Mouse (Mus musculus) heart, embryonic 15.5 days (tissue): Measurements from ENCODE around the gene Cyp46a1. TPM values are rescaled to one million over a fixed set of nuclear protein-coding genes. Genes with fewer than 3 reads are reported as not detected.

Source experiments
- ATAC-seq: fragments of 200-750 bp; cut with Nextera tagmentation; replicated peaks from 2 replicates; pipeline ENCODE4 v1.8.0; 2017; ENCODE audit warnings: low read depth, moderate TSS enrichment; ENCODE audit not compliant: insufficient number of reproducible peaks, insufficient read depth, low FRiP score
- H3K27ac ChIP-seq: fragments of 300-500 bp; sonication (generic); 2 replicates; pipeline ENCODE4 v1.5.1; 2015; ENCODE audit warnings: mild to moderate bottlenecking, inconsistent platforms
- H3K27me3 ChIP-seq: fragments of 300-500 bp; sonication (generic); 2 replicates; pipeline ENCODE4 v1.6.1; 2015; ENCODE audit warnings: inconsistent platforms
- H3K36me3 ChIP-seq: fragments of 300-500 bp; sonication (generic); 2 replicates; pipeline ENCODE4 v1.6.1; 2015; ENCODE audit warnings: mild to moderate bottlenecking, inconsistent platforms
- H3K4me1 ChIP-seq: fragments of 300-500 bp; sonication (generic); replicated peaks from 2 replicates; pipeline ENCODE4 v1.6.1; 2015; ENCODE audit warnings: inconsistent platforms
- H3K4me2 ChIP-seq: fragments of 300-500 bp; sonication (generic); 2 replicates; pipeline ENCODE4 v1.6.1; 2015; ENCODE audit warnings: inconsistent platforms, mild to moderate bottlenecking, moderate library complexity
- H3K4me3 ChIP-seq: fragments of 300-500 bp; sonication (generic); 2 replicates; pipeline ENCODE4 v1.5.1; 2015; ENCODE audit warnings: mild to moderate bottlenecking, inconsistent platforms
- H3K9ac ChIP-seq: fragments of 300-500 bp; sonication (generic); 2 replicates; pipeline ENCODE4 v1.6.1; 2015; ENCODE audit warnings: mild to moderate bottlenecking, inconsistent platforms
- H3K9me3 ChIP-seq: fragments of 300-500 bp; sonication (generic); replicated peaks from 2 replicates; pipeline ENCODE4 v1.6.1; 2016; ENCODE audit warnings: inconsistent platforms
- WGBS: fragments of 180-500 bp; shearing (Covaris S2); methylation state at CpG from one replicate; pipeline ENCODE4 v1.1.7; 2015; ENCODE audit warnings: mixed read lengths; 5-methylcytosine and 5-hydroxymethylcytosine counted together
- polyA plus RNA-seq: library from polyadenylated mRNA; unstranded; fragments of >200 nt; fragmentation: Nextera tagmentation; extraction: Ambion mirVana; gene quantifications from 2 replicates; pipeline ENCODE4 v1.2.1, GENCODE M21; 2015

The Cyp46a1 gene
- polyA plus RNA-seq, 1 experiment from 2014 or later: 5.6 TPM

- H3K4me2 ChIP-seq: peak overlapping the region; percentile 95
- peak overlapping the region; percentile 29; the same call in 1 of the 2 replicates for H3K9ac ChIP-seq
- H3K27ac ChIP-seq: peak overlapping the region; percentile 48
- under 1% methylated on average over 22 of the region's 22 CpGs for WGBS
- peak; percentile 11 for ATAC-seq
- no peaks in the 10 kb centered on the region for H3K9me3 ChIP-seq
- H3K4me1 ChIP-seq: peaks cover 28% of the 10 kb centered on the region
- H3K4me3 ChIP-seq: peak overlapping the region; percentile 61
- H3K36me3 ChIP-seq: no peaks in the 10 kb centered on the region
- peaks cover 51% of the 10 kb centered on the region for H3K27me3 ChIP-seq
These were observed 699 bp upstream of the Cyp46a1 start for GRCm38 (mm10) chr12:108333481-108333882.

GRCm38 (mm10) chr12:108334529-108334928, 348 bp downstream of the Cyp46a1 start:
- Histone ChIP-seq H3K27me3 (peaks cover 41% of the 10 kb centered on the region), H3K36me3 (no peaks in the 10 kb centered on the region), H3K9ac (peak overlapping the region; percentile 59), H3K4me1 (peaks cover 27% of the 10 kb centered on the region), H3K9me3 (no peaks in the 10 kb centered on the region), H3K4me3 (peak overlapping the region; percentile 61), H3K27ac (peak overlapping the region; percentile 38), H3K4me2 (peak overlapping the region; percentile 95)
- 1% methylated on average over 32 of the region's 32 CpGs for WGBS
- ATAC-seq: peak; percentile 3

GRCm38 (mm10) chr12:108338572-108339190, 4.5 kb downstream of the Cyp46a1 start:
- H3K9ac ChIP-seq: no peak overlapping the region
- H3K4me1 ChIP-seq: peaks cover 9% of the 10 kb centered on the region
- H3K4me2 ChIP-seq: no peak overlapping the region
- no peak for ATAC-seq
- WGBS: 22% methylated on average over 14 of the region's 14 CpGs
- peaks cover 32% of the 10 kb centered on the region for H3K27me3 ChIP-seq
- no peak overlapping the region for H3K27ac ChIP-seq
- H3K36me3 ChIP-seq: no peaks in the 10 kb centered on the region
- no peak overlapping the region for H3K4me3 ChIP-seq
- H3K9me3 ChIP-seq: no peaks in the 10 kb centered on the region

GRCm38 (mm10) chr12:108348151-108348550, 14.0 kb downstream of the Cyp46a1 start:
- H3K4me3 ChIP-seq: no peak overlapping the region
- no peak overlapping the region for H3K4me2 ChIP-seq
- WGBS: 77% methylated on average over 8 of the region's 8 CpGs
- peaks cover 9% of the 10 kb centered on the region for H3K4me1 ChIP-seq
- H3K27me3 ChIP-seq: peaks cover 31% of the 10 kb centered on the region
- H3K27ac ChIP-seq: no peak overlapping the region
- H3K9me3 ChIP-seq: no peaks in the 10 kb centered on the region
- no peak overlapping the region for H3K9ac ChIP-seq
- H3K36me3 ChIP-seq: no peaks in the 10 kb centered on the region
- no peak for ATAC-seq

- Histone ChIP-seq H3K4me3 (no peak overlapping the region), H3K9me3 (no peaks in the 10 kb centered on the region), H3K27ac (no peak overlapping the region), H3K9ac (no peak overlapping the region), H3K4me1 (peaks cover 9% of the 10 kb centered on the region), H3K4me2 (no peak overlapping the region), H3K27me3 (peaks cover 40% of the 10 kb centered on the region), H3K36me3 (no peaks in the 10 kb centered on the region)
- 69% methylated on average over 5 of the region's 5 CpGs for WGBS
- no peak for ATAC-seq
These were observed 14.8 kb downstream of the Cyp46a1 start for GRCm38 (mm10) chr12:108349026-108349425.

GRCm38 (mm10) chr12:108350931-108351330, 16.8 kb downstream of the Cyp46a1 start:
- no peak for ATAC-seq
- Histone ChIP-seq H3K4me3 (no peak overlapping the region), H3K4me1 (peaks cover 9% of the 10 kb centered on the region), H3K36me3 (no peaks in the 10 kb centered on the region), H3K4me2 (no peak overlapping the region), H3K9me3 (no peaks in the 10 kb centered on the region), H3K27me3 (peaks cover 47% of the 10 kb centered on the region), H3K9ac (no peak overlapping the region), H3K27ac (no peak overlapping the region)
- 81% methylated on average over 10 of the region's 10 CpGs for WGBS

GRCm38 (mm10) chr12:108352371-108353136, 18.4 kb downstream of the Cyp46a1 start:
- H3K9me3 ChIP-seq: no peaks in the 10 kb centered on the region
- H3K9ac ChIP-seq: no peak overlapping the region
- H3K36me3 ChIP-seq: no peaks in the 10 kb centered on the region
- H3K27ac ChIP-seq: no peak overlapping the region
- H3K4me1 ChIP-seq: peaks cover 9% of the 10 kb centered on the region
- H3K4me3 ChIP-seq: peak overlapping the region; percentile 23
- H3K27me3 ChIP-seq: peaks cover 47% of the 10 kb centered on the region
- no peak for ATAC-seq
- 12% methylated on average over 35 of the region's 35 CpGs for WGBS
- H3K4me2 ChIP-seq: peak overlapping the region; percentile 55

- ATAC-seq: no peak
- Histone ChIP-seq H3K27me3 (peaks cover 47% of the 10 kb centered on the region), H3K4me1 (peaks cover 9% of the 10 kb centered on the region), H3K9ac (no peak overlapping the region), H3K36me3 (no peaks in the 10 kb centered on the region), H3K4me3 (no peak overlapping the region), H3K4me2 (no peak overlapping the region), H3K27ac (no peak overlapping the region), H3K9me3 (no peaks in the 10 kb centered on the region)
- WGBS: 78% methylated on average over 2 of the region's 2 CpGs
These were observed 20.1 kb downstream of the Cyp46a1 start for GRCm38 (mm10) chr12:108354284-108354683.

- no peak overlapping the region for H3K9ac ChIP-seq
- H3K4me1 ChIP-seq: peaks cover 9% of the 10 kb centered on the region
- no peaks in the 10 kb centered on the region for H3K9me3 ChIP-seq
- H3K4me3 ChIP-seq: no peak overlapping the region
- no peaks in the 10 kb centered on the region for H3K36me3 ChIP-seq
- ATAC-seq: no peak
- H3K27me3 ChIP-seq: peaks cover 43% of the 10 kb centered on the region
- no peak overlapping the region for H3K4me2 ChIP-seq
- 75% methylated on average over 1 of the region's 1 CpGs for WGBS
- H3K27ac ChIP-seq: no peak overlapping the region
These were observed 21.1 kb downstream of the Cyp46a1 start for GRCm38 (mm10) chr12:108355271-108355670.

GRCm38 (mm10) chr12:108355986-108356385, 21.8 kb downstream of the Cyp46a1 start:
- peaks cover 37% of the 10 kb centered on the region for H3K27me3 ChIP-seq
- no peak overlapping the region for H3K9ac ChIP-seq

GRCm38 (mm10) chr12:108363796-108364195, 29.6 kb downstream of the Cyp46a1 start:
- no peak overlapping the region for H3K9ac ChIP-seq
- no peaks in the 10 kb centered on the region for H3K9me3 ChIP-seq
- no peak overlapping the region for H3K27ac ChIP-seq
- ATAC-seq: peak; percentile 37; the same call in 1 of the 2 replicates
- H3K36me3 ChIP-seq: no peaks in the 10 kb centered on the region
- 8% methylated on average over 5 of the region's 5 CpGs for WGBS
- H3K4me2 ChIP-seq: no peak overlapping the region
- H3K4me1 ChIP-seq: peaks cover 19% of the 10 kb centered on the region
- H3K27me3 ChIP-seq: no peaks in the 10 kb centered on the region
- no peak overlapping the region for H3K4me3 ChIP-seq

More at GRCm38 (mm10) chr12:108355986-108356385, 21.8 kb downstream of the Cyp46a1 start:
- peaks cover 9% of the 10 kb centered on the region for H3K4me1 ChIP-seq
- H3K36me3 ChIP-seq: no peaks in the 10 kb centered on the region
- H3K9me3 ChIP-seq: no peaks in the 10 kb centered on the region
- no peak for ATAC-seq
- H3K27ac ChIP-seq: no peak overlapping the region
- H3K4me3 ChIP-seq: no peak overlapping the region
- no peak overlapping the region for H3K4me2 ChIP-seq
